In genomic region chr7:50887625-50888024, GRCm38 (mm10) we compare ENCODE assay signal across 24 mouse cellular contexts.
DNase-seq lines count a peak whose midpoint lies in the region; ATAC-seq and TF ChIP-seq lines count a peak whose summit lies in the region.
"Had no signal": no experiment of that assay in that cellular context is flagged by ENCODE, and none has a peak within 500 bp of the region (broad histone marks: within the 10 kb centered on the region; RNA-seq: fewer than 3 reads in every experiment).

No protein-coding gene starts in this region.

- no peaks in the 10 kb centered on the region for H3K9me3 ChIP-seq in forebrain, embryonic 13.5 days (replicated peaks)
- H3K9me3 ChIP-seq in forebrain, embryonic 11.5 days (ENCODE audit: control insufficient read depth, low read length) = no peaks in the 10 kb centered on the region
- H3K9me3 ChIP-seq in hindbrain, embryonic 14.5 days (ENCODE audit: control insufficient read depth, low read length) = no peaks in the 10 kb centered on the region
- no peaks in the 10 kb centered on the region for H3K9me3 ChIP-seq in hindbrain, embryonic 11.5 days (ENCODE audit: control insufficient read depth, low read length)
- H3K9me3 ChIP-seq: embryonic facial prominence, embryonic 15.5 days; hindbrain, embryonic 15.5 days; limb, embryonic 15.5 days; lung, embryonic 15.5 days; midbrain, embryonic 13.5 days had no signal

- no peaks in the 10 kb centered on the region for H3K4me1 ChIP-seq in forebrain, embryonic 13.5 days
- no peaks in the 10 kb centered on the region for H3K4me1 ChIP-seq in forebrain, embryonic 11.5 days (replicated peaks; ENCODE audit: control insufficient read depth, insufficient read depth, low read length)
- H3K4me1 ChIP-seq in hindbrain, embryonic 14.5 days (replicated peaks; ENCODE audit: control insufficient read depth, insufficient read depth, low read length) = no peaks in the 10 kb centered on the region; the same call in 1 of the 2 replicates
- no peaks in the 10 kb centered on the region for H3K4me1 ChIP-seq in hindbrain, embryonic 11.5 days (replicated peaks; ENCODE audit: control insufficient read depth, insufficient read depth, low read length)
- H3K4me1 ChIP-seq: embryonic facial prominence, embryonic 15.5 days; limb, embryonic 15.5 days; lung, embryonic 15.5 days; megakaryocyte, embryonic 14.5 days; midbrain, embryonic 13.5 days had no signal

- ATAC-seq in forebrain, embryonic 13.5 days = peak; percentile 48; the same call in 1 of the 2 replicates
- no peak for ATAC-seq in forebrain, embryonic 11.5 days (replicated peaks; ENCODE audit: low FRiP score)
- ATAC-seq in hindbrain, embryonic 14.5 days (ENCODE audit: low FRiP score) = no peak
- no peak for ATAC-seq in hindbrain, embryonic 11.5 days (ENCODE audit: low FRiP score)
- ATAC-seq: intestine, postnatal 0 days; midbrain, embryonic 13.5 days had no signal

- H3K4me3 ChIP-seq in forebrain, embryonic 13.5 days = no peak overlapping the region
- H3K4me3 ChIP-seq in forebrain, embryonic 11.5 days (ENCODE audit: low read depth, low read length) = no peak overlapping the region
- no peak overlapping the region for H3K4me3 ChIP-seq in hindbrain, embryonic 14.5 days (replicated peaks; ENCODE audit: low read length)
- no peak overlapping the region for H3K4me3 ChIP-seq in hindbrain, embryonic 11.5 days (ENCODE audit: low read depth, low read length)
- H3K4me3 ChIP-seq: embryonic facial prominence, embryonic 15.5 days; hindbrain, embryonic 15.5 days; limb, embryonic 15.5 days; lung, embryonic 15.5 days; megakaryocyte, embryonic 14.5 days; midbrain, embryonic 13.5 days had no signal

- WGBS in forebrain, embryonic 13.5 days = 60% methylated on average over 3 of the region's 3 CpGs
- WGBS in forebrain, embryonic 11.5 days = 83% methylated on average over 3 of the region's 3 CpGs
- 60% methylated on average over 3 of the region's 3 CpGs for WGBS in hindbrain, embryonic 14.5 days
- WGBS in hindbrain, embryonic 11.5 days = 82% methylated on average over 3 of the region's 3 CpGs

- no peaks in the 10 kb centered on the region for H3K36me3 ChIP-seq in forebrain, embryonic 13.5 days (ENCODE audit: poor library complexity, severe bottlenecking)
- no peaks in the 10 kb centered on the region for H3K36me3 ChIP-seq in forebrain, embryonic 11.5 days (ENCODE audit: control insufficient read depth, insufficient read depth, low read length)
- no peaks in the 10 kb centered on the region for H3K36me3 ChIP-seq in hindbrain, embryonic 14.5 days (replicated peaks; ENCODE audit: control insufficient read depth, insufficient read depth)
- H3K36me3 ChIP-seq in hindbrain, embryonic 11.5 days (ENCODE audit: control insufficient read depth, insufficient read depth, low read length) = no peaks in the 10 kb centered on the region
- H3K36me3 ChIP-seq: embryonic facial prominence, embryonic 15.5 days; hindbrain, embryonic 15.5 days; limb, embryonic 15.5 days; lung, embryonic 15.5 days; midbrain, embryonic 13.5 days had no signal

- H3K4me2 ChIP-seq in forebrain, embryonic 13.5 days = no peak overlapping the region
- H3K4me2 ChIP-seq in forebrain, embryonic 11.5 days (ENCODE audit: low read depth, low read length, severe bottlenecking) = no peak overlapping the region
- no peak overlapping the region for H3K4me2 ChIP-seq in hindbrain, embryonic 14.5 days (replicated peaks)
- H3K4me2 ChIP-seq in hindbrain, embryonic 11.5 days (replicated peaks; ENCODE audit: low read depth, low read length) = no peak overlapping the region
- H3K4me2 ChIP-seq: embryonic facial prominence, embryonic 15.5 days; heart, embryonic 11.5 days; hindbrain, embryonic 15.5 days; limb, embryonic 15.5 days; lung, embryonic 15.5 days; midbrain, embryonic 13.5 days had no signal

- TF ChIP-seq POLR2A in brain, embryonic 14.5 days (IDR thresholded peaks at IDR 0.05; ENCODE audit: borderline replicate concordance, extremely low read depth, insufficient read depth, insufficient read length, poor library complexity, severe bottlenecking) = no peak

- no peak for DNase-seq in forebrain, embryonic 11.5 days (ENCODE audit: low spot score)
- DNase-seq in hindbrain, embryonic 14.5 days (ENCODE audit: low spot score) = no peak
- no peak for DNase-seq in hindbrain, embryonic 11.5 days (ENCODE audit: low spot score)
- peak; percentile 73 for DNase-seq in brain, embryonic 14.5 days (ENCODE audit: low read depth)
- peak; percentile 46 for DNase-seq in retina, embryonic 14.5 days (ENCODE audit: low spot score)
- DNase-seq in lung, adult 18-20 months = no peak
- DNase-seq: adrenal gland, postnatal 25 days; cerebellum, adult 11-12 months; cerebellum, postnatal 25 days; layer of hippocampus, adult 9-11 months; lung, postnatal 36 days; right cerebral cortex, postnatal 25 days; spleen, adult 18-20 months had no signal

- H3K9ac ChIP-seq in forebrain, embryonic 13.5 days = no peak overlapping the region
- no peak overlapping the region for H3K9ac ChIP-seq in forebrain, embryonic 11.5 days (ENCODE audit: low read length)
- no peak overlapping the region for H3K9ac ChIP-seq in hindbrain, embryonic 14.5 days
- no peak overlapping the region for H3K9ac ChIP-seq in hindbrain, embryonic 11.5 days (ENCODE audit: low read depth, low read length)
- H3K9ac ChIP-seq: embryonic facial prominence, embryonic 15.5 days; hindbrain, embryonic 15.5 days; limb, embryonic 15.5 days; liver, embryonic 14.5 days; lung, embryonic 15.5 days; midbrain, embryonic 13.5 days had no signal

- no peak overlapping the region for H3K27ac ChIP-seq in forebrain, embryonic 13.5 days
- no peak overlapping the region for H3K27ac ChIP-seq in forebrain, embryonic 11.5 days (ENCODE audit: low read depth, low read length)
- H3K27ac ChIP-seq in hindbrain, embryonic 14.5 days = peak overlapping the region; percentile 26; the same call in 1 of the 2 replicates
- no peak overlapping the region for H3K27ac ChIP-seq in hindbrain, embryonic 11.5 days (ENCODE audit: low read depth, low read length)
- H3K27ac ChIP-seq: embryonic facial prominence, embryonic 15.5 days; hindbrain, embryonic 15.5 days; kidney, postnatal 0 days; limb, embryonic 15.5 days; liver, embryonic 14.5 days; lung, embryonic 15.5 days; midbrain, embryonic 13.5 days had no signal

- no peaks in the 10 kb centered on the region for H3K27me3 ChIP-seq in forebrain, embryonic 13.5 days
- H3K27me3 ChIP-seq in forebrain, embryonic 11.5 days (ENCODE audit: control insufficient read depth, insufficient read depth, low read length) = no peaks in the 10 kb centered on the region
- H3K27me3 ChIP-seq in hindbrain, embryonic 14.5 days (ENCODE audit: control insufficient read depth, insufficient read depth, low read length) = no peaks in the 10 kb centered on the region
- no peaks in the 10 kb centered on the region for H3K27me3 ChIP-seq in hindbrain, embryonic 11.5 days (ENCODE audit: control insufficient read depth, insufficient read depth, low read length)
- H3K27me3 ChIP-seq: embryonic facial prominence, embryonic 15.5 days; hindbrain, embryonic 15.5 days; limb, embryonic 15.5 days; lung, embryonic 15.5 days; megakaryocyte, embryonic 14.5 days; midbrain, embryonic 13.5 days had no signal

- TF ChIP-seq CTCF in brain, embryonic 14.5 days (IDR thresholded peaks at IDR 0.05; ENCODE audit: borderline replicate concordance, extremely low read depth, insufficient read depth, insufficient read length) = no peak

Comparison
In these comparisons a context has a peak if more than half of its experiments do, and no peak if none do; other contexts are left out.
1. DNase-seq: peak in brain, embryonic 14.5 days (single experiment) and retina, embryonic 14.5 days (single experiment); none in forebrain, embryonic 11.5 days (single experiment), hindbrain, embryonic 14.5 days (single experiment), hindbrain, embryonic 11.5 days (single experiment) and lung, adult 18-20 months (0 of 2).